In the genomic region with DNA sequence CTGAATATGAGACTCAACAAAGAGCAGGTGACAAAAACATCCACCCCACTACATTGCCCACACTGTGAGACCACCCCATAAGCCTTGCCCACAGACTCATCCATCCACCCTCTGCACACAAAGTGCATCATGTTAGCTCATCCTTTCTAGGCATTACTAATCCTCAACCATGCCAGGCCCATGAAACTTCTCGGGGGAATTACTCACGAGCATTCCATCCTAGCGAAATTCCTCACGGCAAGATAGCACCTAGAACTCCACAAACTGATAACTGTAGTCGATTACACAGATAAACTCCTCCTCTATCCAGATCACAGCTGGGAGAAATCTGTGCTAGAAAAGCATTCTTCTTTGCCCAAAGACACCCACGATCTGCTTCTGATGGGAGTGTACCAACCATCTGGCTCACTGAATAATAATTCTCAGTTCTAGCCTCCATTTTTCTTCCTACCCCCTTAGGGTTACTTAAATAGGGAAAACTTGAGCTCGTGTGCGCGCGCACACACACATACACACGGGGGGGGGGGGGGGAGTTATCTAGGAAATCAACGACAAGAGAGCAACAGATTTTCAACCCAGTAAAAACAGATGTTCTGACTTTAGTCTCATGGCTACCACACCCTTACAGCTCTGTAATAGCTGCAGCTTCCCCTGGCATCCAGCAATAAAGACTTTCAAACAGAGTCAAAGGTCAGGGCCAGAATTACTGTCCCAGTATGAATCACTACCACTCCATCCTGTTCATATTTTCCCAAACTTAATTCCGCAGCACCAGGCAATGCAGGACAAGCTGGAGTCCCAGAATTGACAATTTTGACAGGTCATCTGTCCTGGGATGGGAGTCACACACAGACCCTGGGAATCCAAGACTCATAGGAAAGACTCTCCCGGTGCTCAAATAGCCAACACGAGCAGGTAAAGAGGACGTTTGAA, we compare ENCODE assay signal across 8 mouse cellular contexts. TPM values are rescaled to one million over a fixed set of nuclear protein-coding genes. Genes with fewer than 3 reads are reported as not detected.
DNase-seq lines count a peak whose midpoint lies in the region; ATAC-seq lines count a peak whose summit lies in the region.

No protein-coding gene starts in this region.

- peak overlapping the region; percentile 87; the same call in 1 of the 2 replicates for H3K9ac ChIP-seq in kidney, embryonic 15.5 days
- H3K9ac ChIP-seq in forebrain, embryonic 13.5 days, result peak overlapping the region; percentile 88
- peak overlapping the region; percentile 13; the same call in 1 of the 2 replicates for H3K9ac ChIP-seq in liver, embryonic 16.5 days (ENCODE audit: low read depth, low read length)

- no peak for ATAC-seq in kidney, embryonic 15.5 days (replicated peaks; ENCODE audit: low FRiP score)
- no peak for ATAC-seq in forebrain, embryonic 13.5 days
- no peak for ATAC-seq in liver, embryonic 16.5 days (ENCODE audit: low read depth)
- ATAC-seq in megakaryocyte progenitor cell, adult 5-6 weeks (replicated peaks; ENCODE audit: poor library complexity), result no peak

- no peaks in the 10 kb centered on the region for H3K9me3 ChIP-seq in kidney, embryonic 15.5 days (replicated peaks)
- H3K9me3 ChIP-seq in forebrain, embryonic 13.5 days (replicated peaks), result no peaks in the 10 kb centered on the region
- H3K9me3 ChIP-seq in liver, embryonic 16.5 days (replicated peaks; ENCODE audit: control insufficient read depth, low read length), result no peaks in the 10 kb centered on the region

- no peak for DNase-seq in kidney, adult 8-10 months
- DNase-seq in adipocyte (ENCODE audit: low spot score), result peak; percentile 12
- no peak for DNase-seq in MN1 (ENCODE audit: low spot score)
- no peak for DNase-seq in kidney, adult 18-20 months

- peaks cover 50% of the 10 kb centered on the region for H3K4me1 ChIP-seq in kidney, embryonic 15.5 days
- H3K4me1 ChIP-seq in forebrain, embryonic 13.5 days, result peaks cover 36% of the 10 kb centered on the region
- H3K4me1 ChIP-seq in liver, embryonic 16.5 days (ENCODE audit: control insufficient read depth, low read depth, low read length), result peaks cover 48% of the 10 kb centered on the region

- WGBS in kidney, embryonic 15.5 days, result 77% methylated on average over 16 of the region's 16 CpGs
- 84% methylated on average over 16 of the region's 16 CpGs for WGBS in forebrain, embryonic 13.5 days
- 73% methylated on average over 16 of the region's 16 CpGs for WGBS in liver, embryonic 16.5 days (ENCODE audit: insufficient replicate concordance)

- H3K27me3 ChIP-seq in kidney, embryonic 15.5 days, result no peaks in the 10 kb centered on the region
- no peaks in the 10 kb centered on the region for H3K27me3 ChIP-seq in forebrain, embryonic 13.5 days
- no peaks in the 10 kb centered on the region for H3K27me3 ChIP-seq in liver, embryonic 16.5 days (ENCODE audit: control insufficient read depth, insufficient read depth, low read depth, low read length)

- no peak overlapping the region for H3K27ac ChIP-seq in kidney, embryonic 15.5 days
- no peak overlapping the region for H3K27ac ChIP-seq in forebrain, embryonic 13.5 days
- no peak overlapping the region for H3K27ac ChIP-seq in liver, embryonic 16.5 days (ENCODE audit: low read length)

- H3K4me3 ChIP-seq in kidney, embryonic 15.5 days (replicated peaks), result peak overlapping the region; percentile 84; the same call in 1 of the 2 replicates
- peak overlapping the region; percentile 78; the same call in 1 of the 2 replicates for H3K4me3 ChIP-seq in forebrain, embryonic 13.5 days
- H3K4me3 ChIP-seq in liver, embryonic 16.5 days (ENCODE audit: low read depth, low read length), result peak overlapping the region; percentile 94

- no peaks in the 10 kb centered on the region for H3K36me3 ChIP-seq in kidney, embryonic 15.5 days
- H3K36me3 ChIP-seq in forebrain, embryonic 13.5 days (ENCODE audit: poor library complexity, severe bottlenecking), result no peaks in the 10 kb centered on the region
- H3K36me3 ChIP-seq in liver, embryonic 16.5 days (ENCODE audit: control insufficient read depth, insufficient read depth), result no peaks in the 10 kb centered on the region

- peak overlapping the region; percentile 79 for H3K4me2 ChIP-seq in kidney, embryonic 15.5 days
- peak overlapping the region; percentile 90 for H3K4me2 ChIP-seq in forebrain, embryonic 13.5 days
- peak overlapping the region; percentile 95 for H3K4me2 ChIP-seq in liver, embryonic 16.5 days (ENCODE audit: low read depth, low read length)

RNA-seq across cellular contexts. Expression of a gene that starts 2.1 kb away (rescaled TPM):
- polyA plus RNA-seq in kidney, embryonic 15.5 days (2015; fragmentation: Nextera tagmentation; extraction: Ambion mirVana), result 54.5 and 54.9 TPM in 2 replicates
- polyA plus RNA-seq in forebrain, embryonic 13.5 days (2015; fragmentation: Nextera tagmentation; extraction: Ambion mirVana), result 81.2 and 87.7 TPM in 2 replicates
- polyA plus RNA-seq in liver, embryonic 16.5 days (2015; fragmentation: Nextera tagmentation; extraction: Ambion mirVana), result 18.4 and 19.8 TPM in 2 replicates
- 35.9 and 43.6 TPM in 2 replicates for total RNA-seq in megakaryocyte progenitor cell, adult 5-6 weeks (2015)
- total RNA-seq in megakaryocyte progenitor cell, adult 5-6 weeks (2017), result 45.4 and 48.0 TPM in 2 replicates

RNA-seq across cellular contexts. Expression of a gene that starts 2.2 kb away (rescaled TPM):
- polyA plus RNA-seq in kidney, embryonic 15.5 days (2015; fragmentation: Nextera tagmentation; extraction: Ambion mirVana), result 23.7 and 25.2 TPM in 2 replicates
- 12.5 and 13.5 TPM in 2 replicates for polyA plus RNA-seq in forebrain, embryonic 13.5 days (2015; fragmentation: Nextera tagmentation; extraction: Ambion mirVana)
- 8.8 and 10.1 TPM in 2 replicates for polyA plus RNA-seq in liver, embryonic 16.5 days (2015; fragmentation: Nextera tagmentation; extraction: Ambion mirVana)
- total RNA-seq in megakaryocyte progenitor cell, adult 5-6 weeks (2015), result 79.4 and 85.9 TPM in 2 replicates
- 23.2 and 26.7 TPM in 2 replicates for total RNA-seq in megakaryocyte progenitor cell, adult 5-6 weeks (2017)

Comparison
In these comparisons a context has a peak if more than half of its experiments do, and no peak if none do; other contexts are left out.
1. H3K9ac ChIP-seq: peak in every context shown above with its lines; median percentile 88 in forebrain, embryonic 13.5 days; 87 in kidney, embryonic 15.5 days; 13 in liver, embryonic 16.5 days.